23 mouse cellular contexts compared by ENCODE assay signal in the genomic region with DNA sequence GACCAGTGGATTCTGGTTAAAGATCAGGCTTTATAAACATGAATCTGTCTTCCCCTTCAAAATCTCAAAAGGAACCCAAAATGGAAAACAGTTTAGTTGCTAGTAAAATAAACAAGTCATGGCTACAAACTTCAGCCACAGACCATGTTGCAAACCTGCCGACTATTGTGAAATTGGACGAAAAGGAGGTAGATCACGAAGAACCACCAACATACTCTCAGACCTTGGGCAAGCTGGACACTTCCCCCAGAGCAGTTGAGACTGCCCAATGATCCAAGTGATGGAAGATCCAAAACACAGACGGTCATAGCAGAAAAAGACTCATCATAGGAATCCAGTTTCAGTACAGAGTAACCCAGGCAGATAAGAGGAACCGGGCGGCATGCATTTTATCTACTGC.
DNase-seq lines count a peak whose midpoint lies in the region; ATAC-seq and TF ChIP-seq lines count a peak whose summit lies in the region.
"Had no signal": no experiment of that assay in that cellular context is flagged by ENCODE, and none has a peak within 500 bp of the region (broad histone marks: within the 10 kb centered on the region; RNA-seq: fewer than 3 reads in every experiment).

No protein-coding gene starts in this region.

- ATAC-seq in kidney, postnatal 0 days (replicated peaks; ENCODE audit: low FRiP score, low read depth): no peak
- ATAC-seq in megakaryocyte progenitor cell, adult 5-6 weeks (replicated peaks; ENCODE audit: poor library complexity): peak; percentile 53; the same call in 1 of the 2 replicates
- ATAC-seq in hindbrain, postnatal 0 days: no peak
- no peak for ATAC-seq in forebrain, embryonic 15.5 days (replicated peaks)
- ATAC-seq: activated CD4-positive, CD25-positive, alpha-beta regulatory T cell, adult 4 months; CD4-positive, CD25-positive, alpha-beta regulatory T cell, adult 4 months; forebrain, embryonic 14.5 days had no signal

- 0 out of 2 replicates have a peak, but pooled peaks cover 3% of the 10 kb centered on the region for H3K4me1 ChIP-seq in kidney, postnatal 0 days (replicated peaks; ENCODE audit: insufficient read depth, low read length)
- H3K4me1 ChIP-seq in hindbrain, postnatal 0 days (ENCODE audit: insufficient read depth, low read length): no peaks in the 10 kb centered on the region
- H3K4me1 ChIP-seq in forebrain, embryonic 15.5 days: no peaks in the 10 kb centered on the region
- H3K4me1 ChIP-seq: hindbrain, embryonic 12.5 days had no signal

- 75% methylated on average over 6 of the region's 6 CpGs for WGBS in kidney, postnatal 0 days
- 93% methylated on average over 6 of the region's 6 CpGs for WGBS in hindbrain, postnatal 0 days
- 93% methylated on average over 6 of the region's 6 CpGs for WGBS in forebrain, embryonic 15.5 days

- no peak overlapping the region for H3K4me3 ChIP-seq in kidney, postnatal 0 days (replicated peaks; ENCODE audit: low read depth, low read length)
- H3K4me3 ChIP-seq in hindbrain, postnatal 0 days (ENCODE audit: low read length): no peak overlapping the region
- H3K4me3 ChIP-seq in forebrain, embryonic 15.5 days: no peak overlapping the region
- H3K4me3 ChIP-seq: embryonic facial prominence, embryonic 12.5 days; embryonic facial prominence, embryonic 15.5 days; hindbrain, embryonic 12.5 days; hindbrain, embryonic 15.5 days had no signal

- no peak for TF ChIP-seq CTCF in kidney, postnatal 0 days (IDR thresholded peaks at IDR 0.05; ENCODE audit: low read depth)
- TF ChIP-seq CTCF in hindbrain, postnatal 0 days (IDR thresholded peaks at IDR 0.05; ENCODE audit: low read depth): no peak

- H3K36me3 ChIP-seq in kidney, postnatal 0 days (ENCODE audit: insufficient read depth, low read length): no peaks in the 10 kb centered on the region
- no peaks in the 10 kb centered on the region for H3K36me3 ChIP-seq in hindbrain, postnatal 0 days (ENCODE audit: insufficient read depth, low read length)
- H3K36me3 ChIP-seq in forebrain, embryonic 15.5 days: no peaks in the 10 kb centered on the region
- H3K36me3 ChIP-seq: embryonic facial prominence, embryonic 12.5 days; embryonic facial prominence, embryonic 15.5 days; hindbrain, embryonic 12.5 days; hindbrain, embryonic 15.5 days had no signal

- H3K9ac ChIP-seq in kidney, postnatal 0 days (ENCODE audit: low read depth, low read length): no peak overlapping the region
- H3K9ac ChIP-seq in hindbrain, postnatal 0 days (replicated peaks; ENCODE audit: low read length): no peak overlapping the region
- H3K9ac ChIP-seq in forebrain, embryonic 15.5 days (replicated peaks): no peak overlapping the region
- H3K9ac ChIP-seq: embryonic facial prominence, embryonic 12.5 days; embryonic facial prominence, embryonic 15.5 days; hindbrain, embryonic 12.5 days; hindbrain, embryonic 15.5 days had no signal

- H3K4me2 ChIP-seq in kidney, postnatal 0 days (ENCODE audit: low read length): no peak overlapping the region
- H3K4me2 ChIP-seq in hindbrain, postnatal 0 days (ENCODE audit: low read depth, low read length): no peak overlapping the region
- H3K4me2 ChIP-seq in forebrain, embryonic 15.5 days (replicated peaks): no peak overlapping the region
- H3K4me2 ChIP-seq: embryonic facial prominence, embryonic 12.5 days; embryonic facial prominence, embryonic 15.5 days; heart, embryonic 11.5 days; hindbrain, embryonic 12.5 days; hindbrain, embryonic 15.5 days had no signal

- peak; percentile 40 for DNase-seq in kidney, postnatal 0 days (ENCODE audit: low spot score)
- DNase-seq in kidney, postnatal 14 days: no peak
- peak; percentile 16 for DNase-seq in 3T3-L1 (ENCODE audit: low read depth, low spot score)
- DNase-seq in adipocyte (ENCODE audit: low spot score): peak; percentile 77
- DNase-seq in hindbrain, postnatal 0 days (ENCODE audit: low spot score): no peak
- DNase-seq in ovary, postnatal 36 days (ENCODE audit: low spot score): no peak
- DNase-seq: adrenal gland, postnatal 10 days; adrenal gland, postnatal 36 days; cerebellum, adult 11 months; cerebellum, adult 2 months; cerebellum, adult 9-11 months; cerebellum, postnatal 25 days; gastrocnemius, postnatal 25 days had no signal

- H3K9me3 ChIP-seq in kidney, postnatal 0 days (replicated peaks; ENCODE audit: low read length): no peaks in the 10 kb centered on the region
- H3K9me3 ChIP-seq in hindbrain, postnatal 0 days (ENCODE audit: low read length): no peaks in the 10 kb centered on the region
- H3K9me3 ChIP-seq in forebrain, embryonic 15.5 days: no peaks in the 10 kb centered on the region
- H3K9me3 ChIP-seq: embryonic facial prominence, embryonic 12.5 days; embryonic facial prominence, embryonic 15.5 days; hindbrain, embryonic 12.5 days; hindbrain, embryonic 15.5 days had no signal

- no peak overlapping the region for H3K27ac ChIP-seq in kidney, postnatal 0 days
- H3K27ac ChIP-seq in hindbrain, postnatal 0 days: no peak overlapping the region
- H3K27ac ChIP-seq in forebrain, embryonic 15.5 days (replicated peaks): no peak overlapping the region
- H3K27ac ChIP-seq: embryonic facial prominence, embryonic 12.5 days; embryonic facial prominence, embryonic 15.5 days; hindbrain, embryonic 12.5 days; hindbrain, embryonic 15.5 days had no signal

- no peaks in the 10 kb centered on the region for H3K27me3 ChIP-seq in kidney, postnatal 0 days (ENCODE audit: insufficient read depth, low read length)
- H3K27me3 ChIP-seq in hindbrain, postnatal 0 days (ENCODE audit: insufficient read depth, low read length): no peaks in the 10 kb centered on the region
- H3K27me3 ChIP-seq in forebrain, embryonic 15.5 days: no peaks in the 10 kb centered on the region
- H3K27me3 ChIP-seq: embryonic facial prominence, embryonic 12.5 days; embryonic facial prominence, embryonic 15.5 days; hindbrain, embryonic 12.5 days; hindbrain, embryonic 15.5 days had no signal

Comparison
In these comparisons a context has a peak if more than half of its experiments do, and no peak if none do; other contexts are left out.
1. DNase-seq: peak in kidney, postnatal 0 days (single experiment), 3T3-L1 (single experiment) and adipocyte (single experiment); none in kidney, postnatal 14 days (single experiment), hindbrain, postnatal 0 days (single experiment) and ovary, postnatal 36 days (single experiment).